Mouse (Mus musculus) lung, postnatal 25 days (tissue): ENCODE results near the gene Cbx7.

Experiments used
- DNase-seq: peaks from one replicate; pipeline ENCODE4 v3.0.0; 2022; ENCODE audit warnings: low spot score

The Cbx7 gene

GRCm38 (mm10) chr15:79892995-79893823, 77.7 kb downstream of the Cbx7 start:
- DNase-seq: peak; percentile 39

DNA sequence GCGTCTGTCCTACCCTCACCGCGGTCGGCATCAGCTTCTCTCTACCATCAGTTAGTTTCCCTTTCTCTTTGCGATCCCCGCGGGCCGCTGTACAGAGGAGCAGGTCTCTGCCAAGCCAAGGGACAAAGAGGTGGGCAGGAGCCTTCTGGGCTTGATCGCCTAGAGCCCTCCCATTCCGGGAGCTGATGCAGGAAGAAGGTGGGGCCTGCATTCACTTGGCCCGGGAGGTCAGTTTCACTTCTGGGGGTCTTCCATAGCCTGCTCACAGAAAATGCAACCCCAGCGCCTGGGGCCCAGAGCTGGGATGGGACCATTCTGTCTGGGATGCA, 78.7 kb downstream of the Cbx7 start:
- peak; percentile 92 for DNase-seq

- DNase-seq: peak; percentile 85
Measured at GRCm38 (mm10) chr15:79891436-79892212, 79.3 kb downstream of the Cbx7 start, which contains the start of gene Apobec3. Gene Apobec3 (plus strand): TSS chr15:79891659.

DNA sequence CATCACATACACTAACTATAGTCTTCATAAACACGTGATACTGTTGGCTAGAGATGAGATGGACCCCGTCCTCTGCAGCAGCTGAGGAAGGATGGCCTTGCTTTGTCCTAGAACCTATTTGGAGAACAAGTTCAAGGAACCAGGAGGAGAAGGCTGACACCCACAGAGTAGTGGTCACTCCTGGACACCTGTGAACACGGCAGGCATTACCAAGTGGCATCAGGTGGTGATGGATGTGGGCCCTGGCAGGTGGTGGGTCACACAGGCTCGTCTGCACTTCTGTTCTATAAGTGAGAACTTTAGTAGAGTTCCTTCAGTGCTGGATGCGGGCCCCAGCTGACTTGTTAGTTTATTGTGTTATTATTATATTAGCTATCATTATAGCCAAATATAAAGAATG, 86.1 kb downstream of the Cbx7 start:
- DNase-seq: no peak

- DNase-seq: peak; percentile 94
Measured at GRCm38 (mm10) chr15:79883352-79883822, 87.5 kb downstream of the Cbx7 start.

GRCm38 (mm10) chr15:79882623-79883267, 88.2 kb downstream of the Cbx7 start:
- no peak for DNase-seq

DNA sequence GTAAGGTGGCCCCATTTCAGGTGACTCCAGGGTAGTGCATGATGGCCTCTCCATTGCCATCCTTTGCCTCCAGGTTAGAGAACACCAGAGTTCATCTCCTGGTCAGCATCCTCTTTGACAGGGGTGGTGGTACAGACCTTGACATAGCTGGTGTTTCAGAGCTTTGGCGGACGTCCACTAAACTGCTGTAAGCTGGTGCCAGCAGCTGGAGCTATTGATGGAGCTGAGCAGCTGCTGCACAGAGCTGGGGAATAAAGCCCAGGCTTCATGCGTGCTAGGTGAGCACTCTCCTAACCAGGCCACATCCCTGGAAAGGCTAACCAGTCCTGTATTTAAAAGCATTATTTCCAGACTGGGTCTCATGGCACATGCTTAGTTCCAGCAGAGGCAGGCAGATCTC, 90.4 kb downstream of the Cbx7 start:
- no peak for DNase-seq

DNA sequence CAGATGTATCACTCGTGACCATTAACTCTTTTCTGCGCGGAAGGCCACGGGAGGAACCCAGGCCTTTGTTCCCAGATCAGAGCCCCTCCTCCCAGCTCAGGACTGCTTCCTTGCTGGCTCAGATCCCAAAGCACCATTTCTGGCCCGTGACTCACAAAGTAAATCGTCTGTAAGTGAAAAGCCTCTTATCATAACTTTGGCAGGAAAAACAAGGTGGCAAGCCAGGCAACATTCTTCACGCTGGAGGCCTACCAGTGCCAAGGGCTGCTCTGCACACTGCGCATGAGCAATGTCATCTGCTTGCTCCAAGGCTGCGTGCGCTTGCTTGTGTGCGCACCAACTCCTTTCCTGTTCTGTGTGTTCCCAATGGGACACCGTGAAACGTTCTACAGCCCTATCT, 91.6 kb downstream of the Cbx7 start:
- peak; percentile 97 for DNase-seq

GRCm38 (mm10) chr15:79878725-79879136, 92.2 kb downstream of the Cbx7 start:
- peak; percentile 68 for DNase-seq

DNA sequence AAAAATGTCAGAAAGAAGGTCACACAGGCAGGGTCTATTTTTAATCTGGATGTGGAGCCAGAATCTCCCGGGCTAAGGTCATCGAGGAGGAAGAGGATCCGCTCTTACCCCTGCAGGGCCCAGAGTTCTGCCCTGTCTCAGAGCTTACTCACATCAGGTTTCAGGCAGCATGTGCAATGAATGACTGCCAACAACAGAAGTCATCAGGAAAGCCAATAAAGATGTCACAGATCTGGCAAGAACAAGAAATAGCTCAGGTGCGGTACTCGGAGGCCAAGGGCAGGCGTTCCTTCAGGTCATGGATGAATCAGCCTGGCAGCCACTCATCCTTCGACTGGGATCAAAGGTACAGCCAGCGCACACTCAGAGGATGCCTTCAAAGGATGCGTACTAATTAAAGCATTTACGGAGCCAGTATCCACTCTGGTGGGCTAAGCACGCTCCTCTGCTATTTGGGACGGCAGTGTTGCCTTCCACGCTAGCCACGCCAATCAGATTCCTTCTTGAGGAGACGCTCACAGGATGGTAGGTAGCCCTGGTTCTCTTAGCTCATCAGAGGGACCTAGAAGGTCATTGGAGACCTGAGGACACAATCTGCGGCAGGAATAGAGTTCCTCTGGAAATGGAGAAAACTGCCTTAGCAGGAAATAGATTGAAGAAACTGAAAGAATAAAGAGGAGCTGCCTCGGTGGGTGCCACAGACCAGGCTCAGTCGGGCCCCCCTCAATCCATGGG, 95.5 kb downstream of the Cbx7 start:
- no peak for DNase-seq

- DNase-seq: no peak
Measured at GRCm38 (mm10) chr15:79873995-79874394, 96.9 kb downstream of the Cbx7 start.

DNA sequence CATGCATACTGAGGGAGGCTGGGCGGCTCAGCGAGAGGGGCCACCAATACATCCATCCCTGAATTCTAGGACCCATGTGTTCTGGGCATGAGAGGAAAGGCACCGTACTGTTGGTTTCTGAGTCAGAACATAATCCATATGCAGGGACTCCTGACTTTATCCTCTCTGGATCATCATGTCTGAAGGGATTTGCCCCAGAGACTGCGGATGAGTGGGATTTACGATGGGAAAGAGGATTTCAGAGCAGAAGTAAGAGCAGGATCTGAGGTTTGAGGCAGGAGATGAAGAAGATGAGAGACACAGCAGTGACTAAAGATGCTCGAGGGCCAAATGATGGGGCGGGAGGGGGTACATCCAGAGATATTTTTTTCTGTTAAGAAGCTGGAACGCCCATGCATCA, 97.4 kb downstream of the Cbx7 start:
- DNase-seq: no peak

DNA sequence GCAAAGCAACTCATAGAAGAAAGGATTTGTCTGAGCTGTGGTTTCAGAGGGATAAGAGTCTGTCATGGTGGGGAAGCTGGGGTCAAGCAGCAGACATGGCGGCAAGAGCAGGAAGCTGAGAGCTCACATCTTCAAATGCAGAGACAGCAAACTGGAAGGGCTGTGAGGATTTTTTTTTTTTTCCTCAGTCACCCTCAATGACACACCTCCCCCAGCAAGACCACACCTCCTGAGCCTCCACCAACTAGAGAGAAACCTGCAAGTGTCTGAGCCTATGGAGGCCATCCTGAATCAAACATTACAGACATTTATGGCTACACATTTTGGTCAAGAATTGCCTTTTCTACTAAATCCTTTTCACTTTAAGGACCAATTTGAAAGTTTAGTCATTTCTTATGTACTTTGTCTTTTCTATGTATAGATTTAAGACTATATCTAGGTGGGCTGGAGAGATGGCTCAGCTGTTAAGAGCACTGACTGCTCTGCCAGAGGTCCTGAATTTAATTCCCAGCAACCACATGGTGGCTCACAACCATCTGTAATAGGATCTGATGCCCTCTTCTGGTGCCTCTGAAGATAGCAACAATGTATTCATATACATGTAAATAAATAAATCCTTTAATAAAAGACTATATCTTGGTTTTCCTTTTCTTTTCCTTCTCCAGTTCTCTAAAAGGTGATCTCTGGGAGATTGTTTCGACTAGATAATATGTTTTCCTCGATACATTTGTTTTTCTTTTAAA, 103.5 kb downstream of the Cbx7 start:
- no peak for DNase-seq
